Mouse (Mus musculus) brain, embryonic 14.5 days (tissue): Measurements from ENCODE around the gene Wdr37.
"Not testable (repeated sequence)": the region's sequence is repeated elsewhere in the genome, so short reads cannot be mapped to it uniquely, and the experiment has no call there.

Experiments used
- CTCF ChIP-seq: fragments of 200-500 bp; IDR thresholded peaks from 2 replicates; pipeline ENCODE4 v1.5.1; 2012; ENCODE audit warnings: inconsistent platforms, mild to moderate bottlenecking, moderate library complexity, borderline replicate concordance; ENCODE audit not compliant: insufficient read depth, insufficient read length; ENCODE audit errors: extremely low read depth
- POLR2A ChIP-seq: fragments of 200-500 bp; IDR thresholded peaks from 2 replicates; pipeline ENCODE4 v1.6.1; 2012; ENCODE audit warnings: mild to moderate bottlenecking, inconsistent platforms, borderline replicate concordance; ENCODE audit not compliant: poor library complexity, insufficient read depth, insufficient read length, severe bottlenecking; ENCODE audit errors: extremely low read depth

GRCm38 (mm10) chr13:8913890-8914289, 42.2 kb upstream of the Wdr37 start:
- not testable (repeated sequence) for TF ChIP-seq CTCF, POLR2A
